Mouse (Mus musculus) kidney, postnatal 4 days (tissue): ENCODE measurements around the gene Nsun2.

Source experiments
- DNase-seq, 2 experiments: peaks; one replicate each; pipeline ENCODE4 v3.0.0; 2021; ENCODE audit warnings: mixed read lengths in 2 of 2

The Nsun2 gene

DNA sequence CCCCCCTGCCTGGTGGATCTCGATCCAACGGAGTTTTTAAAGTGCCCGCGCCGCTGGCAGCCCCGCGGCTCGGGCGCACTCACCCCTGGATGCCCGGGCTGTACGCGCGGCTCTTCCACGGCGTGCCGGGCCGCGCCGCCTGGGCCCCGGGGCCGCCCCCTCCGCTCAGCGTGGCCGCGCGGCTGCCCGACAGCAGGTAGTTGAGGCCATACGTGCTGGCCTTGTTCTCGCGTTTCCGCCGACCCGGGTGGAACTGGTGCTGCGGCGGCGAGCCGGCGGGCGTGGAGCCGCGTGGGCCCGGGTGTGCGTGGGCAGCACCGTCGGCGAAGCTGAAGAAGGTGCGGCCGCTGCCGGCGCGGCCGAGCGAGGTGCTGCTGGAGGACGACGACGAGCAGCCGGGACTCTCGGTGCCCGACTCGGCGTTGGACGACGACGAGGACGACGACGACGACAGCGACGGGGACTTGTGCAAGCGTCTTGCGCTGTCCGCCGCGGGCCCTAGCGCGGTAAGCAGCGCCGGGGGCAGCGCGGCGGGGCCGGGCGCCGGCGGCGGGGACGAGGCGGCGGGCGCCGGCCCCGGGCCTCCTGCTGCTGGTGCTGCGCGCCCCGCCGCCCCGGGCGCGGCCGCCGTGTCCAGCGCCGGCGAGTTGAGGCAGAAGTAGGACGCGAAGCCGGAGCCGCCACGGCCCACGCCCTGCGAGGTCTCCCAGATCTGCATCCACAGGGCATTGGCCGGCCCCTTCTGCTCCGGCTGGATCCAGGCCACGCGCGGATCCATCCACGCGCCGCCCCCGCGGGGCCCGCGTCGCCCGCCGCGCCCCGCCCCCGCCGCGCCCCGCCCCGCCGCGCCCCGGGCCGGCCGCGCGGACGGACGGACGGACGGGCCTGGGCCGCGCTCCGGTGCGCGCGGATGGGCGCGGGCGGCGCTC is at the start of gene Nsun2:
Gene Nsun2 (plus strand): TSS at position 342 of the 929 bp plus-strand sequence.
- DNase-seq, result peak; percentile 65 to 75

GRCm38 (mm10) chr13:69485326-69485725 is 48.2 kb upstream of the Nsun2 start:
- DNase-seq, result peak in 1 of 2 experiments; percentile 48

DNA sequence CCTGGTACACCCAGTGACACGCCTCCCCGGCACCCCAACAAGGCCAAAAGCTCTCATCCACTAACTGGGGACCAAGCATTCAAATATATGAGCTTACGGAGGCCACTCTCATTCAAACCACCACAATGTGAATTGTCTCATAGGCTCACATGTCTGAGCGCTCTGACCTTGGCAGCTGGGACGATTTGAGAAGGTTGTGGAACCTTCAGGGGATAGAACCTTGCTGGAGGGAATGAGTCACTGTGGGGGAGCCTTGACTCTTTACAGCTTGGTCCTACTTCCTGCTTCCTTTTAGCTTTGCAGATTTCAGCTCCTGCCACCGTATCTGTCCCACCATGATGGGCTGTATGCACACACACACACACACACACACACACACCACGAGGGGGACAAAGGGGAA is 47.7 kb upstream of the Nsun2 start:
- DNase-seq, result no peak

- DNase-seq, result no peak
Observed at GRCm38 (mm10) chr13:69487108-69487507, 46.4 kb upstream of the Nsun2 start.

- peak; percentile 55 to 73 for DNase-seq
Observed at GRCm38 (mm10) chr13:69487611-69488275, 45.8 kb upstream of the Nsun2 start.

DNA sequence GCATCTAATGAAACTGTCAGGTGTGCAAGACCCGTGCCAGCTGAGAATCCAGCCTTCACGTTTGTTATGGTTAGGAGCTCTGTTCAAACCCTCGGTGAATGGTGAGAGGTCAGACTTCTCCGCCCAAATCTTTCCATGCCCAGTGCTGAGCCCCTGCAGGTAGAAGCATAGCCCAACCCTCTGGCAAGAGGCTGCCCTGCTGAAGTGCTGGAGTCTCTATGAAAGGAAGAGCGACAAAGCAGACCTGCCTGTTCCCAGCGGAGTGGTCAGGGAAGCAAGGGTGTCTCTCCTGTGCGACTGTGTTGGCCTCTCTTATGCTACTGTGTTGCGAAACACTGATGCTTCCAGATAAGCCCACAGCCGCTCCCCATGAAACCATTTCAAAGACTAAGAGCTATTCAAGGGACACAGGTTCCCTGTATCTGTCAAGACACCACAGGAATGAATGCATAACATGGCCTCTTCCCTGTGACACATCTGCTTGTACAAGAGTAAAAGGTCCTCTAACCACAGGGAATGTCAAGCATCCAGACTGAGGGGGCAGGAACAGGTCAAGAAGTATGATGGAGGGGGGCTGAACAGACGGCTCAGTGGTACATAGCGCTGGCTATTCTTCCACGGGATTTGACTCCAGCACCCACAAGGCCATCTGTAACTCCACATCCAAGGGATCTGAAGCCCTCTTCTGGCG is 44.8 kb upstream of the Nsun2 start:
- no peak for DNase-seq

DNA sequence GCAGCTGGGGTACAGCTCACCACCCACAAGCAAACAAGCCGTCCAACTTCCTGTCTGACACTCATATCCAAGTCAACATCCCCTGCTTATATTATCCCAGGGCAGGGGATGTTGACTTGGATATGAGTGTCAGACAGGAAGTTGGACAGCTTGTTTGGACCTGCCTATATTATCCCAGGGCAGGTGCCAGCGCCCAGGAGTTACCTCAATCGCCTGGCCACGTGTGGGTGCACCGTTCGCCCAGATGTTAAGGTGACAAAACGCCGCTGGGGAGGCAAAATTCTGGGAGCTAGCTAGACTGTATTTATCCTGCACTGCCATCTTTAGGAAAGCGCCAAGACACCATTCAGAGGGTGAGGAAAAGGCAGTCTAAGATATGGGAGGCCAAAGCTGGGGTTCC is 43.8 kb upstream of the Nsun2 start:
- DNase-seq, result no peak

DNA sequence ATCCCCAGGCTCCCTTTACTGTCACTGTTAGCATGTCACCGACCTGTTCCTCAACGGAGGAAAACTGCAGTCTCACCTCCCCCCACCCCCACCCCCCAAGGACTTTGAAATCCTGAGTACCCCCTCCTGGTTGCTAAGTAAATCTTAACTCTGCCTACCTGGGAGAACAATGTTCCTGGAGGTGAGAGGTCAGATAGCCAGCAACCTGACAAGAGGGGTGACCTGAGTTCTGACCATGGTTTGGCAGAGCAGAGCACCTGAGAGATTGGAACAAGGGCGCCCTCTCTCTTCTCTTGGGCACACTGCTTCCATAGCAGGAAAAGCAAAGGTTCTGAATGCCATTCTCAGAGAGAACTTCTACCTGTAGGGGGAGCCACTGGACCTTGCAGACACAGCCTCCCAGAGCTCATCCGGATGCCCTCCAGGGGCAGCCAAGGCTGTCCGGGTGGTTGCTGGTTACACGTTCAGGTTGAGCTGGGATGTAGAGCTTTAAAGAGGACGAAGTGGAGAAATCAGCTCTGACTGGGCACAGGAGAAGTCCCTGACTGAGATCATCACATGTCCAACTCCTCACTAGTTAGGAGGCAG is 40.6 kb upstream of the Nsun2 start:
- DNase-seq, result peak; percentile 58 to 70

- no peak for DNase-seq
Observed at GRCm38 (mm10) chr13:69498276-69498675, 35.3 kb upstream of the Nsun2 start.

DNA sequence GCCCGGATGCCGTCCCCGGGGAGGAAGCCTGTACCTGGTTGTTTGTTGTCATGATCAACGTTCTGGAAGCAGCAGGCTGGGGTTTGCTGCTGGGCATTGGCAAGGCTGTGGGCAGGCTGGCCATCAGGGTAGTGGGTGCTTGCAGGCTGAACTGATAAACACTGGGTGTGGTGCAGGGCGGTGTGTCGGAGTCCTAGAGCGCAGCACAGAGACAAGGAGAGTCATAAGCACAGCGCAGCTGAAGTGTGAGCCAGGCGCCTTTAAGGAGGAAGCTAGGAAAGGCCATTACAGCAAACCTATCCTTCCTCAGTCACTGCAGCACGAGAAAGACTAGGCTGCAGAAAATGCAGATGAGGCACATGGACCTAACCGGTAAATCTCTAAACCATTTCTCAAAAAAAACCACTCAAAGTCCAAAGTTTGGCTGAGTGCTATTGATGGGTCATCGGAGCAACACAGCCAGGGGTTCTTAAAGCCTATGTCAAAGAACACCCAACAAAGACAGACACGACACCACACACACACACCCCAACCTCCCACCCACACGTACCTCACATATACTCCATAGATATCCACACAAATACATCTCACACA is 31.3 kb upstream of the Nsun2 start:
- DNase-seq, result no peak

DNA sequence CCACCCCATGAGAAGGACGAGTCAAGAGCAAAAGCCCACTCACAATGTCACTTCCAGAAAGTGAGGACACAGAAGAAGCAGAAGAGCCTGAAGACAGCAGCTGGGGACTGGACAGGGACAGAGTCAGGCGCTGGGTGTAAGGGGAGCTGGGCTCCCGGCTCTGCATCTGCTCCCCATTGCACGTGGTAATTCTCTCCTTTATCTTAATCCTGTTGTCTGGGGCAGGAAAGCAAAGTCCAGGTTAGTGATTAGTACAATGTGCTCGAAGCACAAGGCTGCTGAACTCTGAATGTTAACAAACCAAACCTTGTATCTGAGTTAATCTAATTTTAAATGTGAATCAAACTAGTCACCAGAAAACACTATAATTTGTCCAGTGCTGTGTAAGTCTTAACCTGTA is 30.7 kb upstream of the Nsun2 start:
- no peak for DNase-seq

GRCm38 (mm10) chr13:69506341-69507086 is 27.0 kb upstream of the Nsun2 start:
- DNase-seq, result no peak

DNA sequence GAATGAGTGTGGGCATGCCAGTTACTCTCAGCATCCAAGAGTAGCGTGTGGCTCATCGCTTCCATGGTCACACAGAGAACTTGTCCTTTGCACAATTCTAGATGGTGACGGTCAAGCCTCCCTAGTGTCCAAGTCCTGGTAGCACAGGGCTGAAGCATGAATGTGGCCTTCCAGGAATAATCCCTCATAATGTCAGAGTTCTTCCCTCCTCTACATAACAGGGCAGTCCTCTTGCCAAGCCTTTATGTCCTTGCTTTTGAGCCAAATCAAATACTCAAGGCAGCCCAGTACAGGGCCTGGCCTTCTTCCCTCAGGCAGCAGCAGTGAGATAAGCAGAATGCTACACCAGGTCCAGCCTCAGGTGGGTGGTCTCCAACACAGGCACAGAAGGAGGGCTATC is 25.9 kb upstream of the Nsun2 start:
- no peak for DNase-seq

DNA sequence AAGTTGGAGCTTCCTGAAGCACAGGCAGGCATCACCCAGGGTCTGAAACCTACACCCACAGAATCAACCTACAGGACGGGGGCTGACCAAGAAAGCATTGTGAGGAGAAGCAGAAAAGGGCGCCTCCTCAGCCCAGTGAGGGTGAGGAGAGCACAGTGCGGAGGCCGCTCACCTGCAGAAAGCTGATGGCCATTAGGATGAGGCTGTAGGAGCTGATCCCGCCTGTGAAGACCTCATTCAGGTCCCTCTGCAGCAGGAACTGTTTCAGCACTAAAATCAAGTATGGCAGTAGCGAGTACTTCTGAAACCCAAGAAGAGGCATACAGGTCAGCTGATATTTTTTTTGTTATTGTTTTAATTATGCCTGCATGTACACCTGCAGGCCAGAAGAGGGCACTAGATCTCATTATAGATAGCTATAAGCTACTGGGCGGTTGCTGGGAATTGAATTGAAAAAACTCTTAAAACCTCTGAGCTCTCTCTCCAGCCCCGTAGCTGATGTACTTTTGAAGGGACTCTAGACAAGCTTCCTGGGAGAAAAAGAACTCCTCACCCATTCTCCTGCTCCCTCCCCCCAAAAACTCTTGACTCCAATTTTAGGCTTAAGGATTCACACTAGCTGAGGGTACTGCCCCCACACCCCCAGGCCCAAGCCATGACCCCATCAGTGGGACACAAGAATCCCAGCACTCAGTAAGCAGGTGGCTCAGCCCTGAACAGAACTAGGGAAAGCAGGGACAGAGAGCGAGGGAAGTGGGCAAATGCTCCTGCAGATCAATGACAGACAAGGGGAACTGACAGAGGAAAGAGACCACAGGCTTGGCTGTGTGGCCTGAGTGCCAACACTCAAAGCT is 23.9 kb upstream of the Nsun2 start:
- peak in 1 of 2 experiments; percentile 22 for DNase-seq

DNA sequence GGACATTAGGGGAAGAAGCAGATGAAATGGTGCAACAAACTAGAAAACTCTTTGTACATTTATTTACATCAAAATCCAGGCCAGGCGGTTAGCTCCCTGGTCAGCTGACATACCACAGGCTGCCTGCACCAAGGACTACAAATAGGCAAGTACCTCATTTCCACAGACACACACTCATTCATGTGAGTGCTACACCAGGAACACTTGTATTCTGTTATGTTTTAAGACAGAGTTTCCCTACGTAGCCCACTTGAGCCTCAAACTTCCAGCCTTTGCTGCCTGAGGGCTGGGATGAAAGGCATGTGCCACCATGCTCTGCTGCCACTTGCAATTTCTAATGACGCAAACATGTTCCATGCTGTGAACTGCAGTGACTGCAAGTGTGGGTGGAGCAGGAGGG is 18.5 kb upstream of the Nsun2 start:
- no peak for DNase-seq

DNA sequence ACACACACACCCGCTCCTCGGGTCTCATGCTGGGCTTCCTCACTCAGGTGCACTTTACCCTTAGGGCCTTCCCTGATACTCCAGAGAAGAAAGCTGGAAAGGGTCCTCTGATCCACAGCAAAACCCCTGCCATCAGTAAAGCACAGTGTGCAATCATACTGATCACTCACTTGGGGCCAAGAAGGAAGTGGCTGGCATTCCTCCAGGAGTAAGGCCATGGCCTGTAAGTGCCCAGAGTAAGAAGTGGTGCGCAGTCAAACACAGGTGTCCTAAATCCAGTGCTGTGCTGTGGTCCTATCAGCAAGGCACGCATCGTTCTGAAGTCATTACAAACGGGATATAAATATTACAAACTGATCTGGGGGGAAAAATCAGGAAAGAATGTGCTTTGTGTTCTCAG is 16.1 kb upstream of the Nsun2 start:
- DNase-seq, result no peak

DNA sequence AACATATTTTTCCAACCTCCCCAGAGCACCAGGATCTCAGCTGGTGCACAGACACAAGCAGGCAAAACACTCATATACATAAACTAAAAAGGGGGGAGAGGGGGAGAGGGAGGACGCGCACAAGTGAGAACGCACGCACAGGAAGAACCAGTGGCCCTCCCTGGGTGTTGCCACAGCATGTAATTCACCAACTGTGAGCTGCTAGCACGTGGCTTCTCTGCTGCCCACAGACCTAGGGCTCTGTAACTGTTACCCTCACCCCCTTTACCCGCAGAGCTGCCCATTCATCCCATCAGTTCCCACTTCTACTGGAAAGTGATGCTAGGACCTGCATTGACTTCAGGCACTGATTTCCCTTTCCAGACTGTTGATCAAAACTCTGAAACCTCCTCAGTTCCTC is 14.4 kb upstream of the Nsun2 start:
- no peak for DNase-seq

DNA sequence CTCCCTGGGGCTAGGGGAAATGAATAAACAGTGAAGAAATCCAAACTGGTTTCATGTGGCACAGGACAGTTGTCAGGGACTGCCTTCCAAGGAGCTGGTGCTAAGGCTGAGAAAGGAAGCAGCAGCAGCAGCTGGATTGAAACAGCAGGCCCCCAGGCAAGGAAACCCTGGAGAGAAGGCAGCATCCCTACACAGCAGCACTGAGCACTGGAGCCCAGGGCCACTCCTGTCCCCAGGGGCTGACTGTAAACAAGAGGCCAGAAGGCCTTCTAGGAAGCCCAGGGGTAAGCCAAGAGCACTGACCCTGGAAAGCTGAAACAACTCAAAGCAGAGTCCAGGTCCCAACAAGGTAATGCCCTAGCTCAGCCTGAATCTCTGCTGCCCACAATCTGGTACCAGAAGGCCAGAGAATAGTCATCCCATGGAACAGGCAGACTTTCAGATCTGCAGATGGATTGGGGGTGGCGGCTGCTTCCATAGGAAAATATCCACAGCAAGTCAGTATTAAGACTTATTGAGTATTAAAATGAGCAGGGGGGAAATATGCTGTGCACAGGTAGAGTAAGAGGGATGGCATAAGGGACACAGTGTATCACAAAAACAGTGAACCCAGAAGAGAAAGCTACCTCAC is 11.3 kb upstream of the Nsun2 start:
- DNase-seq, result no peak

- no peak for DNase-seq
Observed at GRCm38 (mm10) chr13:69523444-69524157, 9.9 kb upstream of the Nsun2 start.

DNA sequence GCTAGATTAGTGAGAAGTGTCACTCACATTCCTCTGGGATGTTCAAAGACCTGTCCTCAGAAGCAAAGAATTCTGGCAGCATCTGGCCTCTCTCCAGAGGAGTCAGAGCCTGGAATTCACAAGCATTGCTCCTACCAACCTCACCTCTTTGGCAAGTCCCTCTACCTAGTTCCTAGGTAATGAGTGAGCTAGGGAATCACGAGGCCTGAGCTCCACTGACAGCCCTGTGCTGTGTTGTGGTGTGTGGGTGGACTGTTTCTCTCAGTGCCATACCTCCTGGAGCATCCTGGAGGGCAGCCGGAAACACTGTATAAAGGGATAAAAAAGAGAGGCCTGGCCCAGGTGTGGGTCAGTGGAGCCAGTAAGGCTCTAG is 9.4 kb upstream of the Nsun2 start:
- no peak for DNase-seq
